Mouse (Mus musculus): ENCODE measurements around the gene Mr1.

DNA sequence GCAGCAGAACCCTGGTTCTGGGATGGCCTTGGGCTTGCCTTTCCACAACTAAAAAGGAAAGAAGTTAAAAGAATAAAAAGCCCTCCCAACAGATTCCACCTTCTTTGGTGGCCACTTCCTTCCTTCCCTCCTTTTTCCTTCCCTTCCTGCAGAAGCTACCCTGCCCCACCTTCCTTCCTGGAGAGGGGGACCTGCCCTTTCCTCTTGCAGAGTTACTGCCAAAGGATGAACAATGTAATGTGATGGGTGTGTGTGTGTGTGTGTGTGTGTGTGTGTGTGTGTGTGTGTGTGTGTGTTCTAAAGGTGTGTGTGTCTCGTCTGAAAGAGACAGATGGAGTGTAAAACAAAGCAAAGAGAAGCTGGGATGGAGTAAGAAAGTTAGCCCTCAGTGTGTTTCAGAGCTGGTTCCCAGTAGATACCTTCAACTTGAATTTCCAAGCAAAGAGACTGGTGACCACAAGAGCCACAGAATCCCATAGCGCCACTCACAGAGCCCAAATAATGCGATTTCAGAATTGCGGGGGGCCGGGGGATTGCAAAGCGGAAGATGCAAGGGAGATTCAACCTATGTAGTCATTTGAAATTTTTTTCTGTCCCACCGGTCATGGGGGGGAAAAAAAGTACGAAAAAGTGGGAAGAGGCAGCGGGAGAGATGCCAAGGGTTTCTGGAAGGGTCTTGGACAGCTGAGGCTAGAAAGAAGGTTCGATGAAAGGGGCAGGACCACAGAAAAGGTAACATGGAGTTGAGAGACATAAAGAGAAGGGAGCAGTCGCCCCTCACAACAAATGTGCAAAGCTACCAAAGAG, 64.3 kb downstream of the Mr1 start:
- TF ChIP-seq CTCF (IDR thresholded peaks at IDR 0.05; ENCODE audit: borderline replicate concordance, insufficient read depth, low read length) (no peak), POLR2A (IDR thresholded peaks at IDR 0.05; ENCODE audit: low read depth, low read length) (no peak; the same call in 1 of the 2 replicates)

All from embryonic fibroblast, embryonic 13.5 days (primary cell).